Mouse (Mus musculus) ES-E14 (cell line): ENCODE results near the gene Tmco3.

Experiments used
- CHD2 ChIP-seq: IDR thresholded peaks from 2 replicates; pipeline ENCODE4 v1.6.1; 2014; ENCODE audit warnings: mild to moderate bottlenecking, low read depth, low read length, inconsistent platforms
- HCFC1 ChIP-seq: IDR thresholded peaks from 2 replicates; pipeline ENCODE4 v1.6.1; 2012; ENCODE audit warnings: low read length, inconsistent platforms, borderline replicate concordance; ENCODE audit not compliant: insufficient read depth
- ZC3H11A ChIP-seq: IDR thresholded peaks from 2 replicates; pipeline ENCODE4 v1.6.1; 2012; ENCODE audit warnings: low read depth, mild to moderate bottlenecking, inconsistent platforms, low read length, borderline replicate concordance

GRCm38 (mm10) chr8:13288646-13289045 lies 656 bp downstream of the Tmco3 start:
- TF ChIP-seq CHD2 (no peak), HCFC1 (no peak), ZC3H11A (no peak)
